Mouse (Mus musculus): Measurements from ENCODE around the gene U2surp.
"Not testable (repeated sequence)": the region's sequence is repeated elsewhere in the genome, so short reads cannot be mapped to it uniquely, and the experiment has no call there.

U2surp gene

DNA sequence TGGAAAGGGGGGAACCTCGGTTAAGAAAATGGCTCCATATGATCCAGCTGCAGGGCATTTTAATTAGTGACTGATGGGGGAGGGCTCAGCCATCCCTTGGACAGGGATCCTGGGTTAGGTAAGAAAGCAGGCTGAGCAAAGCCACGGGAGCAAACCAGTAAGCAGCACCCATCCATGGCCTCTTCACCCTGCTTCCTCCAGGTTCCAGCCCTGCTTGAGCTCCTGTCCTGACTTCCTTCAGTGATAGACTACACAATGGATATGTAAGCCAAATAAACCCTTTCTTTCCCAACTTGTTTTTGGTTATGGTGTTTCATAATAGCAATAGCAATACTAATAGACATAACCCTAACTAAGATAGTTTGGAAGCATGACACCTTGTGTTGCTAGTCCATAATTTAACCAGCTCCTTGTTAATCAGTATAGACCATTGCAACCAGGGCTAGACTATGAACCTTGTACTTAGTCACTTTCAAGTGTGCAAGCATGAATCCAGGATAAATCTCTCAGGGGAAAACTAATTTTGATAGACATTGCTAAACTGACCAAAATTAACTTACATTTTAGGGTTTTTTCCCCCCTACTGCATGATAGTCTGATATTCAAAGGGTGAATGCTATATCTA is 27.5 kb upstream of the U2surp start:
- DNase-seq (ENCODE audit: low spot score) = no peak

GRCm38 (mm10) chr9:95533817-95534216 is 22.0 kb upstream of the U2surp start:
- no peak for DNase-seq (ENCODE audit: low spot score)

DNA sequence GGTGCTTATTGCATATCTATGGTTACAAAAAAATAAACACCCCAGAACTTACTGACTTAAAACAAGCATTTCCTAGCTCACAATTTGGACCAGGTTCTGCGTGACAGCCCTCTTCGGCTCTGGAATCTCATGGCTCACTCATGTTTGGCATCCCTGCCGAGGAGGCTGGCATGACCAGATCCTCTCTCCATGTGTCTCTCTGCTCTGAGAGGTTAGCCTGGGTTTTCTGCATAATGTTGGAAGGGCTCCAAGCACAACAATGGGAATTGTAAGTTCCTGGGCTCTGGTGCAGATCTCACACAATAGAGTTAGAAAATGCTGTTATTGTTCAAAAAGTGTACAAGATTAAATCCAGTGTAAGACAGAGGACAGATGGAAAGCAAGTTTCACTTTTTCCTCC is 19.3 kb upstream of the U2surp start:
- DNase-seq (ENCODE audit: low spot score) = no peak

DNA sequence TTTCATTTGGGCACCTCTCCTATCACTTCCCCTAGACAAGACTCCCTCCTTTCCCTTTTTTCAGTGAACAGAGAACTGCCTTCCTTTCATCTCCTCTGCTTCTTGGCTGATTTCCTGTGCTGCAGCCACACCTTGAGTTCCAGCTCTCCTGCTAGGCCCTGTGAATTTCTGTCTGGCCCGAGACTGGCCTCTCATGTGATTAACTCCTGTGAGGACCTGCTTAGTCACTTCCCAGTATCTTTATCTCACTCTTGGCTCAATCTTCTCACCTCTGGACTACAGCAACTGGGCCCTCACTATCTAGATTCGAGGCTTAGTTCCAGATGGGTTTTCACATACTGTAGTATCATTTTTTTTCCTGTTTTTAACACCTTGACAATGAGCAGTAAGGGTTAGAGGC is 15.9 kb upstream of the U2surp start:
- DNase-seq (ENCODE audit: low spot score) = no peak

DNA sequence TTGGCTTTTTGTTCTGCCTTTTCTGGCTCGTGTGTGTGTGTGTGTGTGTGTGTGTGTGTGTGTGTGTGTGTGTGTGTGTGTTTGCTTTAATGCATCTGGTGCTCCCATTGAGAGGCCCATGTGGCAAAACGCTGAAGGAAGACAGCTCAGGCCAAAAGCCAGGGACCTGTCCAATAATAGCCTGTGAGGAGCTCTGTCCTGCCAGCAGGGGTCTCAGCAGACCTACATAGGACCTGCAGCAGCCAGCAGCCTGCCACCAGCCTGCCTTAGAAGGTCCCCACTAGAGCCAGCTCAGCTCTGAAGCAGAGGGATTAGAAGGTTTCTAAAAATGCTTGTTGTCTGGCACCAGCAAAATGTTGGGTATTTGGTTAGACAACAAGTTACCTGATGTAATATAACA is 14.2 kb upstream of the U2surp start:
- no peak for DNase-seq (ENCODE audit: low spot score)

- DNase-seq (ENCODE audit: low spot score) = no peak
Measured at GRCm38 (mm10) chr9:95525376-95525775, 13.6 kb upstream of the U2surp start.

DNA sequence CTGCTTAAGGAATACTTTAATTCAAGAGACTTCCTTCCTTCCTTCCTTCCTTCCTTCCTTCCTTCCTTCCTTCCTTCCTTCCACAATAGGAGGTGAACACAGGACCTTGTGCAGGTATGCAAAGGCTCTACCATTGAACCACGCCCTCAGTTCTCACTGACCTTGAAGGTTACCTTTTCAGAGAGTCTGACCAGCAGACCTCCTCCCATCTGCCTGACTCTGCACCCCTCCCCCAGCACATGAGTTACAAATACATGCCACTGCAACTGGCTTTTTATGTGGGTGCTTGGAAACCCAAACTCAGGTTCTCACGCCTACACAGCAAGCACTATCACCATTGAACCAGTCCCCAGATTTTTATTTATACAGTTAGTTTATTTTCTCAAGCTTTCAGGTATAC is 10.8 kb upstream of the U2surp start:
- DNase-seq (ENCODE audit: low spot score) = no peak

GRCm38 (mm10) chr9:95521566-95521965 is 9.8 kb upstream of the U2surp start:
- no peak for DNase-seq (ENCODE audit: low spot score)

DNA sequence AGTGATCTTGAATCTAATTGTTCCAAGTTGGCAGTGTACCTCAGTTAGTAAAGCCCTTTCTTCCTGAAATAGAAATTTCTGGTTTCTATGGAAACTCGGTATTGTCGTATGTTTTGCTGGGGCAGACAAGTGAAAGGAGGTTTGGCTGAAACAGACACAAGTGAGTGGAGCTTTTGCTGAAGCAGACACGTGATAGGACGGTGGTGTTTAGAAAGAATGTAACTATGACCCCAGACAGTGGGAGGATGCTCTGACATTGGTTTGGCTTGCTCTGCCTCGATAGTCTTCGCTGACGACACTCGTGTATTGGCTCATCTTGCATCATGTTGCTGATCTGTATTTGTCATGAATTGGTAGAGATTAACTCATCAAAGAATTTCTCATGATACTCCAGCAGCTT is 9.2 kb upstream of the U2surp start:
- no peak for DNase-seq (ENCODE audit: low spot score)

DNA sequence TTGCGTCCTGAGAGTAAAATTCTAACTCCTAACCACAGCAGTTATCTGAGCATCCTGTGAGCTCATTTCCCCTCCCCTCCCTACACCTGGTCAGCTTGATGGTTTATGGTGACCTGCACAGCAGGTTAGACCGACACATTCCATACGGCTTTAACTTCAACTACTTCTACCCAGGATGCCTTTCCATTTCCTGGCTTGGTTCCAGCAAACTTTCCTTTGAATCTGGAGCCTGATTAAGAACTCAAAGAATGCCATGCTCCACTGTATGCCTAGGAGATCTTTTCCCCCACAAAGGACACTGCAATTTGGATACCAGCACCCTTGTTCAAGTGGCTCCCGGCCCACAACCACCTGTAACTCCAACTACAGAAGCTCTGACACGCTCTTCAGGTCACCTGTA is 8.8 kb upstream of the U2surp start:
- no peak for DNase-seq (ENCODE audit: low spot score)

DNA sequence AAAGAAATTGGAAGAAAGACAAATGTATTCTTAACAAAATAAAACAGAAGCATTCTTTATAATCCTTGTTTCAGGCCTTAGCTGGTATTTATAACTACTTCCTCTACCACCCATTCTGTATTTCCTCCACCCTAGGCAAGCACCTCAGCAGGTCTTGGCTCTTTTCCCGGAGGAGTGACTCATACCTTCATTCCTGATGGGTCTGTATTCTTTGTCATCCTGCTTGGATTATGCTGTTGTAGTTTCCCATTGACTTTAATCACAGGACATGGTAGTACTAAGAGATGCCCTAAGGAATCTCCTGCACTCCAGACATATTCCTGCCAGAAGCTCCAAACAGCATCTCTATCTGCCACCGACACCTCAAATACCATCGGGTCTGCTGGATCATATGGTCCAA is 2.6 kb upstream of the U2surp start:
- not testable (repeated sequence) for DNase-seq (ENCODE audit: low spot score)

- no peak for DNase-seq (ENCODE audit: low spot score)
Measured at GRCm38 (mm10) chr9:95513776-95514175, 2.0 kb upstream of the U2surp start.

- DNase-seq (ENCODE audit: low spot score) = no peak
Measured at GRCm38 (mm10) chr9:95512331-95513030, 685 bp upstream of the U2surp start.

GRCm38 (mm10) chr9:95510693-95511404 is 947 bp downstream of the U2surp start:
- DNase-seq (ENCODE audit: low spot score) = no peak

DNA sequence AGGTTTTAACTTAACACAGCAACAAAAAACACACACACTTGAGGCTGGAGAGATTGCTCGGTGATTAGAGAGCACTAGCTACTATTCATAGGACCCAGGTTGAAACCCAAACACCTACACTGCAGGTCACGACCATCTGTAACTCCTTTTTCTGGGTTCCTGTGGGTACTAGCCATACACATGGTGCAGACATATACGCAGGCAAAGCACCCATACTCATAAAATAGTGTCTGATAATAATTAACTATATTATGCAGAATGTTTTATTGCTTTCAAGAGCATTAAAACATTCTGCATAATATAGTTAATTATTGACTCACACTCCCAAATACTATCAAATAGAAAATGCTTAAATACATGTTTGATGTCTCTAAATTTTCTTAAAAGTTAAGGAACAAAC is 6.1 kb downstream of the U2surp start:
- no peak for DNase-seq (ENCODE audit: low spot score)

- no peak for DNase-seq (ENCODE audit: low spot score)
Measured at GRCm38 (mm10) chr9:95499848-95500247, 11.9 kb downstream of the U2surp start.

- no peak for DNase-seq (ENCODE audit: low spot score)
Measured at GRCm38 (mm10) chr9:95495038-95495437, 16.8 kb downstream of the U2surp start.

DNA sequence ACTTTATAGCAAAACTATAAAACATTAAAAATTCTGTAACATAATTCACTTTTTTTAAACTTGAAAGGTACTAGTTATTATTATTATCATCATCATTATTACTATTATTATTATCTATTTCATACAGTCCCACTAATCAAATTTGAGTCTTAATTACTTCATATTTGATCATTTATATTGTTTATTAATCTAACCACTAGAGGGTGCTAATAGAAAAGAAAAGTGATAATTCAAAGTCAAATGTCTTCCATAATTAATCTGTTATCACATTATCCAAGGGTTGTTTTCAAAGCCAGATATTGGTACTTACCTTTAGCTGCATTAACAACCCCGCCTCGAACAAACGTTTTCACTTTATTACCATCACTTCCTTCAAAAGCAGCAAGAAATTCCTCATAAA is 18.4 kb downstream of the U2surp start:
- no peak for DNase-seq (ENCODE audit: low spot score)

DNA sequence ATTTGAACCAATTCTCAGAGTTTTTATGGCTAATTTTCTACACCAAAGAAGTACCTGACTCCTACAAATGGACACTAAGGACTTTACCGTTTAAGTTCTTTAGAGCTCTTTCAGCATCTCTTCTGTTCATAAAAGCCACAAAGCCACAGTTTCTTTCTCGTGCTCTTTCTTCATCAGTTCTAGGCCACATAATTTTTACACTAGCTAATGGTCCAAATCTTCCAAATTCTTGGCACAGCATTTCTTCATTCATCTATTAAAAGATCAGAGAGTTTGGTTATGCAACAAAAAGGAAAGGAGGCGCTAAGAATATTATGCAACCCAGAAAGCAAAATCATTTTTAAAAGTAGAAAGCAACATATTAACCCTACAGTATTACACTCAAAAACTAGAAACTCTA is 21.8 kb downstream of the U2surp start:
- no peak for DNase-seq (ENCODE audit: low spot score)

DNA sequence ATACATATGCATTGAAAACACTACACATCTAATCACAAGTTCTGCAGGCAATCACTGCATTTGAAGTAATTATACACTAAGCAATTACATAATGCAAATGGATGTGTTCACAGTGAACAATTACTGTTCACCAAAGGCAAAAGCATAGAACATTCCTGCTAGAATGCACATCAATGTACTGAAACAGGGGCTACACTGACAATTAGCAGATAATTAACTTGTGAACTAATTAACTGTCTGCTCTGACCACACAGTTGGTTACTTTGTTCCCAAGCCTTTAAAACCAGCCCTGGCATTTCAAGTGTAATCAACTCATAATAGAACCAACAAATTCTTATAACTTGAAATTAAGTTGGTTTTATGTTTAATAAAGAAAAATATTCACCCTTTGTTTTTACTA is 22.9 kb downstream of the U2surp start:
- no peak for DNase-seq (ENCODE audit: low spot score)

- DNase-seq (ENCODE audit: low spot score) = no peak
Measured at GRCm38 (mm10) chr9:95479981-95480380, 31.8 kb downstream of the U2surp start.

GRCm38 (mm10) chr9:95478443-95478842 is 33.4 kb downstream of the U2surp start:
- DNase-seq (ENCODE audit: low spot score) = no peak

DNA sequence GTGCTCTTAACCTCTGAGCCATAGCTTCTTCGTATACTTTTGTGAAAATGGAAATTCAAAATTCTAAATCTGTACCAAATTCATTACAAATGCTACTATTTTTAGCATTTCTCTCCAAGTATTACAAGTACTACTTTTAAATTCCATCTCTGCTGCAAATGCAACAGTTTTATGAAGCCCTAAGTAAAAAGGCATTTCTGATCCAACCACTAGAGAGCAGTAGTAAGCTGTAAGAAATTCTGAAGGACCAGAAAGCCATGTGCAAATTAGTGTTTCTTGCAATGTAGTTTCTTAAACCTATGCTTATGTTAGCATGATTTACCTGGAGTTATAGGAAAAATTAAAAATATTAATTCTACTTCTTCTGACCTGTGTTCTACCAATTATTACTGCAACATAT is 38.9 kb downstream of the U2surp start:
- no peak for DNase-seq (ENCODE audit: low spot score)

All from testis, postnatal 14 days (tissue).